ENCODE assay signal across 18 mouse cellular contexts in the genomic region with DNA sequence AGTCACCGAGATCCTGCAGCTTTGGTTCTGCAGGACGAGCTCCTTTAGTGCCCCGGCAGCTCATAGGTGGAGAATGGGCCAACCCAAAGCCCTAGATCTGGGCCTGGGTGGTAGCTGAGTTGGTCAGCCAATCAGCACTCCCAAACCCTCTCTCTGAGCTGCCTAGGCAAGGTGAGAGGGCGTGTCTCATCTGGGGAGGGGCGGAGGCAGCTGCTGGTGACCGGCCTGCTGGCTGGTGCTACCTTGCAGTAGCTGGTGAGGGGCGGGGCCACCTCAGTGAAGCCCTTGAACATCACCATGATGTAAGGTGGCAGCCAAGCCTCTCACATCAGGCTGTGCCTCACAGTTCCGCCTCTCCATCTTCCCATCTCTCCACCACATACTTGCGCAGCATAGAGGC. TPM values are rescaled to one million over a fixed set of nuclear protein-coding genes. Genes with fewer than 3 reads are reported as not detected.
DNase-seq lines count a peak whose midpoint lies in the region; ATAC-seq lines count a peak whose summit lies in the region.
"Had no signal": no experiment of that assay in that cellular context is flagged by ENCODE, and none has a peak within 500 bp of the region (broad histone marks: within the 10 kb centered on the region; RNA-seq: fewer than 3 reads in every experiment).

No protein-coding gene starts in this region.

- no peak overlapping the region for H3K9ac ChIP-seq in intestine, embryonic 14.5 days (ENCODE audit: low read length)
- no peak overlapping the region for H3K9ac ChIP-seq in intestine, embryonic 16.5 days (ENCODE audit: low read depth, low read length)
- no peak overlapping the region for H3K9ac ChIP-seq in kidney, embryonic 14.5 days (ENCODE audit: low read depth, low read length)
- no peak overlapping the region for H3K9ac ChIP-seq in stomach, embryonic 16.5 days (ENCODE audit: low read length)
- no peak overlapping the region for H3K9ac ChIP-seq in hindbrain, embryonic 16.5 days (ENCODE audit: low read depth, low read length)
- H3K9ac ChIP-seq: forebrain, embryonic 12.5 days; heart, embryonic 15.5 days; hindbrain, embryonic 13.5 days; limb, embryonic 12.5 days; midbrain, embryonic 12.5 days had no signal

- H3K9me3 ChIP-seq in intestine, embryonic 14.5 days (ENCODE audit: control insufficient read depth, low read length), result no peaks in the 10 kb centered on the region
- no peaks in the 10 kb centered on the region for H3K9me3 ChIP-seq in intestine, embryonic 16.5 days (ENCODE audit: control insufficient read depth, low read length)
- no peaks in the 10 kb centered on the region for H3K9me3 ChIP-seq in kidney, embryonic 14.5 days (ENCODE audit: control insufficient read depth, low read length)
- no peaks in the 10 kb centered on the region for H3K9me3 ChIP-seq in stomach, embryonic 16.5 days (replicated peaks; ENCODE audit: control insufficient read depth, low read length)
- no peaks in the 10 kb centered on the region for H3K9me3 ChIP-seq in hindbrain, embryonic 16.5 days (ENCODE audit: control insufficient read depth, low read length)
- H3K9me3 ChIP-seq: forebrain, embryonic 12.5 days; heart, embryonic 15.5 days; hindbrain, embryonic 13.5 days; limb, embryonic 12.5 days; midbrain, embryonic 12.5 days had no signal

- no peaks in the 10 kb centered on the region for H3K36me3 ChIP-seq in intestine, embryonic 14.5 days (ENCODE audit: control insufficient read depth, insufficient read depth, low read length)
- H3K36me3 ChIP-seq in intestine, embryonic 16.5 days (ENCODE audit: control insufficient read depth, insufficient read depth, low read length), result no peaks in the 10 kb centered on the region
- no peaks in the 10 kb centered on the region for H3K36me3 ChIP-seq in kidney, embryonic 14.5 days (ENCODE audit: control insufficient read depth, insufficient read depth, low read length)
- H3K36me3 ChIP-seq in stomach, embryonic 16.5 days (ENCODE audit: control insufficient read depth, insufficient read depth, low read length), result no peaks in the 10 kb centered on the region
- H3K36me3 ChIP-seq in hindbrain, embryonic 16.5 days (ENCODE audit: control insufficient read depth, insufficient read depth, low read length), result no peaks in the 10 kb centered on the region
- H3K36me3 ChIP-seq: forebrain, embryonic 12.5 days; heart, embryonic 15.5 days; hindbrain, embryonic 13.5 days; limb, embryonic 12.5 days; midbrain, embryonic 12.5 days had no signal

- H3K4me3 ChIP-seq in intestine, embryonic 14.5 days (ENCODE audit: low read depth, low read length), result no peak overlapping the region
- H3K4me3 ChIP-seq in intestine, embryonic 16.5 days (ENCODE audit: low read length), result no peak overlapping the region
- no peak overlapping the region for H3K4me3 ChIP-seq in kidney, embryonic 14.5 days (ENCODE audit: low read length)
- H3K4me3 ChIP-seq in stomach, embryonic 16.5 days (replicated peaks; ENCODE audit: low read length), result no peak overlapping the region
- no peak overlapping the region for H3K4me3 ChIP-seq in hindbrain, embryonic 16.5 days (ENCODE audit: low read length)
- H3K4me3 ChIP-seq: forebrain, embryonic 12.5 days; heart, embryonic 15.5 days; hindbrain, embryonic 13.5 days; left cerebral cortex, adult 2 months; limb, embryonic 12.5 days; midbrain, embryonic 12.5 days had no signal

- H3K27me3 ChIP-seq in intestine, embryonic 14.5 days (replicated peaks; ENCODE audit: control insufficient read depth, insufficient read depth, low read length), result no peaks in the 10 kb centered on the region
- H3K27me3 ChIP-seq in intestine, embryonic 16.5 days (replicated peaks; ENCODE audit: control insufficient read depth, insufficient read depth, low read length), result no peaks in the 10 kb centered on the region
- H3K27me3 ChIP-seq in kidney, embryonic 14.5 days (ENCODE audit: control insufficient read depth, insufficient read depth, low read length), result no peaks in the 10 kb centered on the region
- H3K27me3 ChIP-seq in stomach, embryonic 16.5 days (ENCODE audit: control insufficient read depth, insufficient read depth, low read length), result no peaks in the 10 kb centered on the region
- no peaks in the 10 kb centered on the region for H3K27me3 ChIP-seq in hindbrain, embryonic 16.5 days (replicated peaks; ENCODE audit: control insufficient read depth, insufficient read depth, low read length)
- H3K27me3 ChIP-seq: forebrain, embryonic 12.5 days; heart, embryonic 15.5 days; hindbrain, embryonic 13.5 days; limb, embryonic 12.5 days; midbrain, embryonic 12.5 days had no signal

- H3K4me1 ChIP-seq in intestine, embryonic 14.5 days (replicated peaks; ENCODE audit: control insufficient read depth, insufficient read depth, low read length), result 0 out of 2 replicates have a peak, but pooled peaks cover 2% of the 10 kb centered on the region
- no peaks in the 10 kb centered on the region; the same call in 1 of the 2 replicates for H3K4me1 ChIP-seq in intestine, embryonic 16.5 days (ENCODE audit: control insufficient read depth, insufficient read depth, low read length)
- peaks cover 36% of the 10 kb centered on the region for H3K4me1 ChIP-seq in kidney, embryonic 14.5 days (ENCODE audit: control insufficient read depth, insufficient read depth, low read length)
- H3K4me1 ChIP-seq in stomach, embryonic 16.5 days (ENCODE audit: control insufficient read depth, insufficient read depth, low read length), result peaks cover 3% of the 10 kb centered on the region; the same call in 1 of the 2 replicates
- no peaks in the 10 kb centered on the region for H3K4me1 ChIP-seq in hindbrain, embryonic 16.5 days (ENCODE audit: control insufficient read depth, insufficient read depth, low read depth, low read length)
- H3K4me1 ChIP-seq: forebrain, embryonic 12.5 days; hindbrain, embryonic 13.5 days; midbrain, embryonic 12.5 days had no signal

- no peak overlapping the region for H3K4me2 ChIP-seq in intestine, embryonic 14.5 days (ENCODE audit: low read length)
- no peak overlapping the region for H3K4me2 ChIP-seq in intestine, embryonic 16.5 days (ENCODE audit: low read depth, low read length)
- no peak overlapping the region for H3K4me2 ChIP-seq in kidney, embryonic 14.5 days (replicated peaks; ENCODE audit: low read depth, low read length)
- H3K4me2 ChIP-seq in stomach, embryonic 16.5 days (ENCODE audit: low read depth, low read length), result no peak overlapping the region
- H3K4me2 ChIP-seq in hindbrain, embryonic 16.5 days (ENCODE audit: low read length), result no peak overlapping the region
- H3K4me2 ChIP-seq: forebrain, embryonic 12.5 days; heart, embryonic 15.5 days; hindbrain, embryonic 13.5 days; limb, embryonic 12.5 days; midbrain, embryonic 12.5 days had no signal

- ATAC-seq in intestine, embryonic 14.5 days (replicated peaks; ENCODE audit: low FRiP score, low TSS enrichment, low read depth), result 0 out of 2 replicates have a peak, but pooled peaks have one; percentile 33
- no peak; the same call in 1 of the 2 replicates for ATAC-seq in intestine, embryonic 16.5 days
- ATAC-seq in kidney, embryonic 14.5 days (ENCODE audit: low FRiP score, low TSS enrichment), result peak; percentile 50
- ATAC-seq in stomach, embryonic 16.5 days (ENCODE audit: insufficient read depth, low FRiP score), result peak; percentile 33; the same call in 1 of the 2 replicates
- ATAC-seq in hindbrain, embryonic 16.5 days, result no peak

- 58% methylated on average over 9 of the region's 9 CpGs for WGBS in intestine, embryonic 14.5 days
- 57% methylated on average over 9 of the region's 9 CpGs for WGBS in intestine, embryonic 16.5 days
- whole genome bisulfite sequencing in kidney, embryonic 14.5 days, result 64% methylated on average over 9 of the region's 9 CpGs
- WGBS in stomach, embryonic 16.5 days, result 59% methylated on average over 9 of the region's 9 CpGs
- WGBS in hindbrain, embryonic 16.5 days, result 49% methylated on average over 9 of the region's 9 CpGs

- DNase-seq in intestine, embryonic 14.5 days (ENCODE audit: low spot score), result no peak
- peak; percentile 40 for DNase-seq in WW6 (ENCODE audit: low read depth, low spot score)
- no peak for DNase-seq in thymus, postnatal 25 days
- DNase-seq in cerebellum, adult 9-11 months, result no peak
- DNase-seq: adrenal gland, adult 2 months; cerebellum, adult 18-20 months; right cerebral cortex, adult 18-20 months had no signal

- H3K27ac ChIP-seq in intestine, embryonic 14.5 days (ENCODE audit: low read depth), result no peak overlapping the region
- no peak overlapping the region for H3K27ac ChIP-seq in intestine, embryonic 16.5 days (ENCODE audit: low read length)
- no peak overlapping the region for H3K27ac ChIP-seq in kidney, embryonic 14.5 days (ENCODE audit: low read depth, low read length)
- H3K27ac ChIP-seq in stomach, embryonic 16.5 days (ENCODE audit: low read length), result no peak overlapping the region
- no peak overlapping the region for H3K27ac ChIP-seq in hindbrain, embryonic 16.5 days (ENCODE audit: low read depth, low read length)
- H3K27ac ChIP-seq: forebrain, embryonic 12.5 days; heart, embryonic 15.5 days; hindbrain, embryonic 13.5 days; left cerebral cortex, adult 2 months; limb, embryonic 12.5 days; macrophage; midbrain, embryonic 12.5 days had no signal

RNA-seq across cellular contexts. Expression of gene Bicc1, which starts 29.2 kb away (rescaled TPM):
- polyA plus RNA-seq in intestine, embryonic 14.5 days (2014; fragmentation: Nextera tagmentation; extraction: Ambion mirVana), result 21.7 and 24.2 TPM in 2 replicates
- polyA plus RNA-seq in intestine, embryonic 16.5 days (2015; fragmentation: Nextera tagmentation; extraction: Ambion mirVana), result 11.8 and 12.6 TPM in 2 replicates
- 27.7 and 40.7 TPM in 2 replicates for polyA plus RNA-seq in kidney, embryonic 14.5 days (2014; fragmentation: Nextera tagmentation; extraction: Ambion mirVana)
- polyA plus RNA-seq in stomach, embryonic 16.5 days (2015; fragmentation: Nextera tagmentation; extraction: Ambion mirVana), result 19.6 and 22.1 TPM in 2 replicates
- polyA plus RNA-seq in hindbrain, embryonic 16.5 days (2015; fragmentation: Nextera tagmentation; extraction: Ambion mirVana), result 4.9 and 6.6 TPM in 2 replicates
- polyA plus RNA-seq: macrophage had no signal

Comparison
In these comparisons a context has a peak if more than half of its experiments do, and no peak if none do; other contexts are left out.
1. ATAC-seq: peak in intestine, embryonic 14.5 days (single experiment), kidney, embryonic 14.5 days (single experiment) and stomach, embryonic 16.5 days (single experiment); none in intestine, embryonic 16.5 days (single experiment) and hindbrain, embryonic 16.5 days (single experiment).